Mouse (Mus musculus): ENCODE results near the gene Nqo1.

DNA sequence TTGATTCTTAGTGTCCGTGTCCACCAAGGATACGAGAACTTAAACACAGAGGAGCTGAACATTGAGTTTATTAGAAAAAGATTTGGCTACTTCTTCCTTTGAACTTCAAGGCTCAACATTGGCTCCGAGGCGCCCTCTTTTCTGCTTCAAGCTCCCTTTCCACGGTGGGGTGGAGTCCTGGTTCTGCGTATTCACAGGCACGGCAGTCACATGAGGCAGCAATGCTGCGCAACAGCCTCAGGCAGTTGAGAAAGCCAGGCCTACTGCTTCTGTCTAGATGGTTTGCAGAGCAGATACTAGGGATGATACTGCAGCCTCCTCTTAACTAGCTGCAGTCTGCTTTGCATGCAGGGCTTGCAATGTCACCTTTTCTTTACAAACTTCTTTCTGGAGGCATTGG, 9.5 kb upstream of the Nqo1 start:
- TF ChIP-seq CTCF (conservative IDR thresholded peaks at IDR 0.05 in 1 of 2, IDR thresholded peaks at IDR 0.05 in 1 of 2; ENCODE audit: low read depth in 2 of 2, low read length in 2 of 2) (no peak), ZC3H11A (IDR thresholded peaks at IDR 0.05; ENCODE audit: low read depth, low read length) (no peak), UBTF (IDR thresholded peaks at IDR 0.05; ENCODE audit: low read depth, low read length) (no peak)

Measured in CH12.LX (cell line).